Mouse (Mus musculus) heart, adult 2 months (tissue): ENCODE results near the gene Camk2d. TPM values are rescaled to one million over a fixed set of nuclear protein-coding genes. Genes with fewer than 3 reads are reported as not detected.

Source experiments
- DNase-seq, 2 experiments: peaks; one replicate each; pipeline ENCODE4 v3.0.0; 2021
- H3K27ac ChIP-seq: fragments of 200-600 bp; 2 replicates; pipeline ENCODE4 v1.8.1; 2022
- H3K27me3 ChIP-seq: fragments of 200-500 bp; 2 replicates; pipeline ENCODE4 v1.6.1; 2012; ENCODE audit warnings: mild to moderate bottlenecking, low read length, inconsistent platforms, mixed read lengths; ENCODE audit not compliant: control insufficient read depth, insufficient read depth
- H3K36me3 ChIP-seq: fragments of 200-500 bp; 2 replicates; pipeline ENCODE4 v1.6.1; 2012; ENCODE audit warnings: low read length, inconsistent platforms; ENCODE audit not compliant: control insufficient read depth, insufficient read depth
- H3K4me1 ChIP-seq: fragments of 200-500 bp; 2 replicates; pipeline ENCODE4 v1.6.1; 2011; ENCODE audit warnings: low read length; ENCODE audit not compliant: control insufficient read depth, insufficient read depth
- H3K4me3 ChIP-seq: fragments of 200-600 bp; 2 replicates; pipeline ENCODE4 v1.8.1; 2022
- H3K79me2 ChIP-seq: fragments of 200-500 bp; replicated peaks from 2 replicates; pipeline ENCODE4 v1.6.1; 2012; ENCODE audit warnings: mild to moderate bottlenecking, inconsistent platforms, low read length, moderate library complexity, mixed read lengths; ENCODE audit not compliant: control insufficient read depth, insufficient read depth
- H3K9ac ChIP-seq: fragments of 200-500 bp; 2 replicates; pipeline ENCODE4 v1.6.1; 2012; ENCODE audit warnings: low read depth, mild to moderate bottlenecking, control low read depth, inconsistent platforms, low read length, mixed read lengths
- CTCF ChIP-seq: fragments of 200-600 bp; IDR thresholded peaks from 2 replicates; pipeline ENCODE4 v1.8.1; 2022; ENCODE audit warnings: antibody characterized with exemption, mild to moderate bottlenecking, moderate library complexity
- EP300 ChIP-seq: fragments of 200-500 bp; IDR thresholded peaks from 2 replicates; pipeline ENCODE4 v1.6.1; 2011; ENCODE audit warnings: low read depth, low read length, control low read depth; ENCODE audit not compliant: insufficient read depth
- POLR2A ChIP-seq: fragments of 200-500 bp; IDR thresholded peaks from 2 replicates; pipeline ENCODE4 v1.6.1; 2011; ENCODE audit warnings: mild to moderate bottlenecking, low read depth, low read length, control low read depth; ENCODE audit not compliant: insufficient read depth
- WGBS: fragments of 180-500 bp; shearing (Covaris S2); methylation state at CpG from one replicate; pipeline ENCODE4 v1.1.7; 2018; 5-methylcytosine and 5-hydroxymethylcytosine counted together
- intact Hi-C: fragments of 180-260 bp; cut with DNase I; formaldehyde crosslinking; loops from one replicate; pipeline ENCODE4 v1.15.1; 2025
- polyA plus RNA-seq: library from polyadenylated mRNA; depleted of rRNA; stranded (reverse); fragments of >200 nt; gene quantifications from 2 replicates; pipeline ENCODE4 v1.2.3, GENCODE M21; 2012
- total RNA-seq, 2 experiments: library from RNA; stranded (reverse); gene quantifications; 2 replicates each; pipeline ENCODE4 v1.2.3; 2021

The Camk2d gene
- total and polyA plus RNA-seq, 3 experiments, result 131 to 135 (median 133) TPM

DNA sequence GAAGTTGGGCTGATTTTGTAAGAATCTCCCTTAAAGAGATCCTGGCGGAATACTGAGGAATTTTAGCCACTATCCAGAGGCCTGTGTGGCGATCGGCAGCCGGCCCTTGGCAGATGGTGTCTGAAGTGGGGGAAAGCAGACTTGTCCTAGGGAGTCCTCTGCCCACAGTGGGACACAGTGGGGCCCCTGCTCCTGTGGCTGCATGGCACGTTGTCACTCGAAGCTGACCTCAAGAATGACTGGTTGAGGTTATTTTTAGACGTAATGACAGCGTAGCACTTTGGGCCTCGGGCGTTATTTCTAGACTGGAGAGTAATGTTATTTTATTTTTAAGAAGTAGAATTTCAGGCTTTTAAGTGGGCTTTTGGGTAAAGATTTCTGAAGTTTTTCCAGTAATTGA, 62.7 kb downstream of the Camk2d start:
- H3K27ac ChIP-seq, result peak overlapping the region; percentile 76
- peaks cover 5% of the 10 kb centered on the region for H3K79me2 ChIP-seq
- H3K9ac ChIP-seq, result peak overlapping the region; percentile 60
- H3K36me3 ChIP-seq, result peaks cover 9% of the 10 kb centered on the region
- intact Hi-C loops, result no loop called here
- no peaks in the 10 kb centered on the region for H3K27me3 ChIP-seq
- TF ChIP-seq CTCF, result no peak
- TF ChIP-seq EP300, result 0 out of 2 replicates have a peak, but pooled peaks have one; percentile 13
- TF ChIP-seq POLR2A, result no peak
- DNase-seq, result no peak
- peaks cover 11% of the 10 kb centered on the region; the same call in 1 of the 2 replicates for H3K4me1 ChIP-seq
- H3K4me3 ChIP-seq, result no peak overlapping the region
- WGBS, result 39% methylated on average over 10 of the region's 10 CpGs

DNA sequence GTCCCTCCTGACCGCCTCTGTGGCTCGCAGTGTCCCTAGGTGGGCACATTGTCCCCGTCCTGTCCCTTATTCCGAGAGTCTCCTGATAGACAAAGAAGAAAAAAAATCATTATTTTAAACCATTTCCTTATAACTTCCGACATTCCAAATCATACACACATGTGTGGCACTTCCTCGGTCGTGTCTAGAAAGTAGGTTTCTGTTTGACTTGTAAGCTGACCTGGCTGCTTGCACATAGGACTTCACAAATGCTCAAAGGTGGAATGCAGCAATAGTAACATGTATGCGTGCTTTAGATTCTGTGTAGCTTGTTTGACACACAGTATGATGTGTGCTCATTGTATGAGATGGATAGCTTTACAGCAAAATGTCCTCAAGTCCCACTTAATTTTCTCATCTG, 63.1 kb downstream of the Camk2d start:
- intact Hi-C loops, result no loop called here
- Histone ChIP-seq H3K9ac (peak overlapping the region; percentile 45), H3K27me3 (no peaks in the 10 kb centered on the region), H3K36me3 (peaks cover 9% of the 10 kb centered on the region), H3K4me1 (peaks cover 13% of the 10 kb centered on the region; the same call in 1 of the 2 replicates), H3K4me3 (no peak overlapping the region), H3K27ac (peak overlapping the region; percentile 76), H3K79me2 (peaks cover 5% of the 10 kb centered on the region)
- 54% methylated on average over 8 of the region's 8 CpGs for WGBS
- no peak for DNase-seq
- no peak for TF ChIP-seq CTCF

DNA sequence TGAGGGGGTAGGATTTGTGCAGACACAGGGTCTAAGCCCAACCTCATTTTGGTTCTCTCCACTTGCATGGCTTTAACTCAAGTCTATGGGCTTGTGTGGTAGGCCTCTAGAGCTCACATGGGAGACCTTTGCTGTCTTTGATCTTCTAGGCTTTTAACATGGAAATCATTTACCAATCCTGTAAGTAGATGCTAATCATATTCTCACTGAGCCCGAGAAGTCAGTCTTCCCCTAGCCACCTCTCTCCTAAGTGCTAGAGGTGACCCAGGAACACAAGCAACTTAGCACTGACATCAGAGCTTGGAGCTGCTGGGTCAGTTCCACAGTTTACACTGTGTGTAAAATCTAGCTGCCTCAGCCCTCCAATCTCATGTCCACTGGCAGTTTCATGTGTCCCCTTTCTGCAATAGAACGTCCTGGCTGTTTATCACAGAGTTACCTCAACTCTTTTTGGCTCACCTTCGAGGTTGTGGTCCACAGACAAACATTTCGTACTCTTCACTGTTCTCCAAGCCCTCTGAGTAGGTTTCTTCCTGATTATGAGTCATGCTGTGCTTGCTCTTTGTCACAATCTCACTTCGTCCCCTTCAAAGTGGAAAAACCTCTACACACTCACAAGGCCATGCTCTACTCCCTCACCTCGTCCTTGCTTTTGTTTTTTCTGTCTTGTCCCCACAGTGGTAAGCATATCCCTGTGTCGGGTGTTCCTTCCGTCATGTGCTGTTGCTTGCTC, 63.9 kb downstream of the Camk2d start:
- DNase-seq, result no peak
- TF ChIP-seq POLR2A (no peak), CTCF (no peak), EP300 (no peak)
- 48% methylated on average over 8 of the region's 8 CpGs for WGBS
- Histone ChIP-seq H3K36me3 (peaks cover 9% of the 10 kb centered on the region), H3K79me2 (0 out of 2 replicates have a peak, but pooled peaks cover 3% of the 10 kb centered on the region), H3K4me1 (peaks cover 13% of the 10 kb centered on the region; the same call in 1 of the 2 replicates), H3K9ac (0 out of 2 replicates have a peak overlapping the region, but pooled peaks have one; percentile 1), H3K4me3 (no peak overlapping the region), H3K27me3 (no peaks in the 10 kb centered on the region), H3K27ac (peak overlapping the region; percentile 59)
- intact Hi-C loops, result no loop called here

DNA sequence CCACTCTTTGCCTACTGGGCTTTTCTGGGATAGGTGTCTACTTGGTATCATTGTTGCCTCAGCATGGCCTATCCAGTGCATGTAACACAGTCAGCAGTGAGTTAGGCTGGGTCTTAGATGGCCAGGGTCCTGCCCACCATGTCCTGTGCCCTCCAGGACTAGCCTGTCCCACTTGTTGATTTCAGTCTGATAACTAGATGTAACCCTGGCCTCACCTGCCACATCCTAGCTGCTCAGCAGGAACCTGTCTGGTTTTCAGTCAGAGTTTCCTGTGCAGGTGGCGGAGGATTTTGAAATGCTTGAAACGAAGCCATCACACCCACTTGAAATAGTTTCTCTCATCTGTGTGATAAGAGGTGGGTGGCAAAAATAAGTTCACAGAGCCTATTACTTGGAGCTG, 64.5 kb downstream of the Camk2d start:
- no peak overlapping the region for H3K4me3 ChIP-seq
- TF ChIP-seq EP300, result no peak
- TF ChIP-seq POLR2A, result no peak
- TF ChIP-seq CTCF, result no peak
- 45% methylated on average over 2 of the region's 2 CpGs for WGBS
- no peaks in the 10 kb centered on the region for H3K27me3 ChIP-seq
- intact Hi-C loops, result no loop called here
- no peak for DNase-seq
- peak overlapping the region; percentile 59 for H3K27ac ChIP-seq
- peaks cover 13% of the 10 kb centered on the region; the same call in 1 of the 2 replicates for H3K4me1 ChIP-seq
- H3K36me3 ChIP-seq, result peaks cover 9% of the 10 kb centered on the region
- H3K79me2 ChIP-seq, result 0 out of 2 replicates have a peak, but pooled peaks cover 3% of the 10 kb centered on the region
- H3K9ac ChIP-seq, result no peak overlapping the region

DNA sequence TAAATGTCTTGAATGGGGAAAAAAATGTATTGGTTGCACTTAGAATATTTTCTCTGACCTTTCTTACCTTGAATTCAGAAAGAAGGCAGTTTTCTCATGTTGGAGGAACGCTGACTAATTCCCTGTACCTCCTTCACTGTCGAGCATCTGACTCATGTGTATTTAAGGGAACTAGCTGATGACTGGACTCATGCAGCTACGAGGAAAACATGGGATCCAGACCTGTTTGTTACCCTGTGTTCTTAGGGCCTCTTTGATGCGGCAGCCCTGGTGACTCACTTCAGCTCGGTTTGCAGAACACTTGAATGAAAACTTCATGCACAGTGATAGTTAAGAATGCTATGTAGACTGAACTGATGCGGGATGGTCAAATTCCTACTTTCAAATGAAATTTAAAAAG, 64.9 kb downstream of the Camk2d start:
- 55% methylated on average over 6 of the region's 6 CpGs for WGBS
- Histone ChIP-seq H3K27ac (peak overlapping the region; percentile 59), H3K27me3 (no peaks in the 10 kb centered on the region), H3K79me2 (0 out of 2 replicates have a peak, but pooled peaks cover 3% of the 10 kb centered on the region), H3K36me3 (peaks cover 9% of the 10 kb centered on the region), H3K4me3 (no peak overlapping the region), H3K4me1 (peaks cover 14% of the 10 kb centered on the region; the same call in 1 of the 2 replicates), H3K9ac (no peak overlapping the region)
- TF ChIP-seq EP300, result no peak
- TF ChIP-seq POLR2A, result no peak
- TF ChIP-seq CTCF, result no peak
- intact Hi-C loops, result no loop called here
- DNase-seq, result no peak

DNA sequence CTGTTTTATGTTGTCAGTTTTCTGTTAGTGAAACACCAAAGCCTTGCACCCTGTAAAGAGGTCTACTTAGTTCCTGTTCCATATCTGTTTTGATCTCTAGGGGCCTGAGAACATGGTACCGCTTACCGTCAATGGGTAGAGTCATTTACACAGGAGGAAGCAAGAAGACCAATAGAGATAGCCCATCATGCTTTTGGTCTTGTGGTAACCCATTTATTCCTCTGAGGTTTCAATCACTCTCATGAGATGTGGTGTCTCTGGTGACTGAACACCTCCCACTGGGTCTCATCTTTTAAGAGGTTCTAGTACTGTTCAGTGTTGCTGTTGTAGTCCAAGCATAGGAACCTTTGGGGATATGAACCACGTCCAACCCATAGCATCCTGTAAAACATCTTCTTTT, 65.8 kb downstream of the Camk2d start:
- 91% methylated on average over 3 of the region's 3 CpGs for whole genome bisulfite sequencing
- 0 out of 2 replicates have a peak, but pooled peaks cover 3% of the 10 kb centered on the region for H3K79me2 ChIP-seq
- no peaks in the 10 kb centered on the region for H3K27me3 ChIP-seq
- TF ChIP-seq EP300 (no peak), CTCF (no peak), POLR2A (no peak)
- intact Hi-C loops, result no loop called here
- no peak overlapping the region for H3K27ac ChIP-seq
- H3K4me3 ChIP-seq, result no peak overlapping the region
- H3K9ac ChIP-seq, result no peak overlapping the region
- peaks cover 14% of the 10 kb centered on the region; the same call in 1 of the 2 replicates for H3K4me1 ChIP-seq
- peaks cover 4% of the 10 kb centered on the region; the same call in 1 of the 2 replicates for H3K36me3 ChIP-seq
- no peak for DNase-seq
